Mouse (Mus musculus) heart, embryonic 15.5 days (tissue): ENCODE results near the gene Scn4a. TPM values are rescaled to one million over a fixed set of nuclear protein-coding genes. Genes with fewer than 3 reads are reported as not detected.
A peak's percentile ranks its signal among the peaks of the same experiment; 100 is the strongest.

Source experiments
- ATAC-seq: fragments of 200-750 bp; cut with Nextera tagmentation; replicated peaks from 2 replicates; pipeline ENCODE4 v1.8.0; 2017; ENCODE audit warnings: low read depth, moderate TSS enrichment; ENCODE audit not compliant: insufficient number of reproducible peaks, insufficient read depth, low FRiP score
- H3K27ac ChIP-seq: fragments of 300-500 bp; sonication (generic); 2 replicates; pipeline ENCODE4 v1.5.1; 2015; ENCODE audit warnings: mild to moderate bottlenecking, inconsistent platforms
- H3K27me3 ChIP-seq: fragments of 300-500 bp; sonication (generic); 2 replicates; pipeline ENCODE4 v1.6.1; 2015; ENCODE audit warnings: inconsistent platforms
- H3K36me3 ChIP-seq: fragments of 300-500 bp; sonication (generic); 2 replicates; pipeline ENCODE4 v1.6.1; 2015; ENCODE audit warnings: mild to moderate bottlenecking, inconsistent platforms
- H3K4me1 ChIP-seq: fragments of 300-500 bp; sonication (generic); replicated peaks from 2 replicates; pipeline ENCODE4 v1.6.1; 2015; ENCODE audit warnings: inconsistent platforms
- H3K4me2 ChIP-seq: fragments of 300-500 bp; sonication (generic); 2 replicates; pipeline ENCODE4 v1.6.1; 2015; ENCODE audit warnings: inconsistent platforms, mild to moderate bottlenecking, moderate library complexity
- H3K4me3 ChIP-seq: fragments of 300-500 bp; sonication (generic); 2 replicates; pipeline ENCODE4 v1.5.1; 2015; ENCODE audit warnings: mild to moderate bottlenecking, inconsistent platforms
- H3K9ac ChIP-seq: fragments of 300-500 bp; sonication (generic); 2 replicates; pipeline ENCODE4 v1.6.1; 2015; ENCODE audit warnings: mild to moderate bottlenecking, inconsistent platforms
- H3K9me3 ChIP-seq: fragments of 300-500 bp; sonication (generic); replicated peaks from 2 replicates; pipeline ENCODE4 v1.6.1; 2016; ENCODE audit warnings: inconsistent platforms
- WGBS: fragments of 180-500 bp; shearing (Covaris S2); methylation state at CpG from one replicate; pipeline ENCODE4 v1.1.7; 2015; ENCODE audit warnings: mixed read lengths; 5-methylcytosine and 5-hydroxymethylcytosine counted together
- polyA plus RNA-seq: library from polyadenylated mRNA; unstranded; fragments of >200 nt; fragmentation: Nextera tagmentation; extraction: Ambion mirVana; gene quantifications from 2 replicates; pipeline ENCODE4 v1.2.1, GENCODE M21; 2015

Scn4a gene
- polyA plus RNA-seq, 1 experiment from 2014 or later = 0.06 TPM

DNA sequence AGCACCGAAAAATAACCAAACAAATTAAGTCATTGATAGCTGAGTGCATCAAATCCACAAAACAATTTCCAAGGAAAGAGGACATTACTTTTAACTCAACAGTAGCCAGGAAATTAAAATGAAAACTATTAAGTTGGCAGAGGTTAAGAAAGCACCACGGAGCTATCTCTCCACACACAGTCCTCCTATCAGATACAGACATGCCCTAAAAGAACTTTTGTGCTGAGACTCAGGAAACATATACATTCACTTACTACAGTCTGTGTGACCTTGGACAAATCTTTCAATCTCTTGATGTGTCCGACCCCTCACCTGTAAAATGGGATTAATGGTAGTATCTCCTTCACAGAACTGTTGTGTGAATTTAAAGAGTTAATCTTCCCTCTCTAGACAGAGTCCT, 33.3 kb upstream of the Scn4a start:
- no peaks in the 10 kb centered on the region for H3K27me3 ChIP-seq
- no peak overlapping the region for H3K27ac ChIP-seq
- no peak overlapping the region for H3K4me2 ChIP-seq
- peaks cover 25% of the 10 kb centered on the region; the same call in 1 of the 2 replicates for H3K4me1 ChIP-seq
- H3K4me3 ChIP-seq = no peak overlapping the region
- 78% methylated on average over 3 of the region's 3 CpGs for WGBS
- no peaks in the 10 kb centered on the region for H3K9me3 ChIP-seq
- H3K9ac ChIP-seq = no peak overlapping the region
- no peaks in the 10 kb centered on the region for H3K36me3 ChIP-seq
- no peak for ATAC-seq

DNA sequence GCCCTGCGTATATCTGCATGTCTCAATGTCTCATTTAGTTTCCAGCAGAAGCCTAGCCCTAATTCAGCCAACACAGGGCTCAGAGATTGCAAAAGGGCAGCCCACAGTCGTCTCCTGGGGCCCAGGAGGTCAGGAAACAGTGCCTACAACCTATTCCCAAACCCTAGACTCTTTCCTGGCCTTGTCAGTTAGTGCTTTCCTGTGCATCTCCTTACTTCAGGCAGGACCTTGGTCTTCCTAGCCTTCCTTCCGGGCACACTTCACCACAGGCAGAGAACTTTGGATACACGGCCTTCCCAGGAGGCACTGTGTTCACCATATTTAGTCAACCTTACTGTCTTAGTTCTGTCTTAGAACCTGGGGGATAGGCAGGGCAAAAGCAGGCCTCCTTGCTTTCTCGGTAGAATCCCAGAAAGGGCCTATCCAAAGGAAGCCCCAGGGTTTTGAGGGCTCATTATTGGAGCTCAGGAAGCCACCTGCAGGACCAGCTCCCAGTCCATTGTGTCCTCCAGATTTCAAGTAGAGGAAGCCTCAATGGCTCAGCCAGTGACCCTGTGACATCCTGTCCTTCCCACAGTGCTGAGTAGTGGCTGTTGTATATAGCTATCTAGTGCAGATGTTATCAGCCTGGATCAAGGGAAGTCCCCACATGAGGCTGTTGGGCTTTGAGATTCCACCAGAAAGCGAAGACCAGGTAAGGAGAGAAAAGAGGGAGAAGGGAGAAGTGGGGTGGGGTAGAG, 30.1 kb upstream of the Scn4a start:
- Histone ChIP-seq H3K27ac (peak overlapping the region; percentile 88), H3K4me2 (no peak overlapping the region), H3K36me3 (no peaks in the 10 kb centered on the region), H3K9ac (no peak overlapping the region), H3K27me3 (no peaks in the 10 kb centered on the region), H3K4me3 (no peak overlapping the region), H3K9me3 (no peaks in the 10 kb centered on the region), H3K4me1 (0 out of 2 replicates have a peak, but pooled peaks cover 16% of the 10 kb centered on the region)
- no peak for ATAC-seq
- 72% methylated on average over 6 of the region's 6 CpGs for WGBS

DNA sequence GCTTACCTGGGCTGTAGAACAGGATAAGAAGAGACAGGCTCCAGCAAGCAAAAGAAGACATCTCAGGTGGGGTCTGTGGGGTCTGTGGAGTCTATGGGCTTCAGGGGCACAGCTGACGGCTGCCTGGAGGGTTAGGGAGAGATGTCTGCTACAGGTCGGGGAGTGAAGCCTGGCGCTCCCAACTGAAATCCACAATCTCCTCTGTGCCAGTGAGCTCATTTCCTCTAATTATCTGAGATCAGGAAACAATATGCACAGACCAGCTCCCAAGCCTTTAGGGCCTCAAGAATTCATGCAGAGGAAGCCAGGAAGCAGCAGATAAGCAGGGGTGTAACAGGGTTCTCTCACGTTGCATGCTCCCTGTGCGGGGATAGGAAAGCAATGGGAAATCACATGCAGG, 29.3 kb upstream of the Scn4a start:
- H3K36me3 ChIP-seq = no peaks in the 10 kb centered on the region
- peak overlapping the region; percentile 46 for H3K4me3 ChIP-seq
- H3K4me2 ChIP-seq = peak overlapping the region; percentile 34
- H3K27ac ChIP-seq = peak overlapping the region; percentile 88
- H3K4me1 ChIP-seq = 0 out of 2 replicates have a peak, but pooled peaks cover 13% of the 10 kb centered on the region
- peak; percentile 80 for ATAC-seq
- H3K9me3 ChIP-seq = no peaks in the 10 kb centered on the region
- H3K27me3 ChIP-seq = no peaks in the 10 kb centered on the region
- WGBS = 47% methylated on average over 5 of the region's 5 CpGs
- peak overlapping the region; percentile 43 for H3K9ac ChIP-seq

DNA sequence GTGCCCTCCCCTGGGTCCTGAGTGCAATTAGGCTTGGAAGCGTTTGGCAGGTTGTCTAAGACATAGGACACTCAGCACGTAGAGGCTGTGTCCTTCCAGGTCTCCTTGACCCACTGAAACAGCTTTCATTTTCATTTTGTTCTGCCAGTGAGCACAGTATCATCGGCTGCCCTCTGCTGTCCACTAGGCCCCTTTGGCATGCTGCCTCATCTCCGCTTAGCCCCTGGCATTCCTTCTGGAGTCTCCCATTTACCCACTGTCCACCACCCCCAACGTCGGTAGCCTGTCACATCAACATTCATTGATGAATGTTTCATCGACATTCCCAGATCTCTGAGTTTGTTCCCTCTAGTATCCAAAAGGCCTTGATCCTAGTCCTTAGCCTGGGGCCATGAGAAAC, 28.8 kb upstream of the Scn4a start:
- H3K4me3 ChIP-seq = peak overlapping the region; percentile 46
- no peaks in the 10 kb centered on the region for H3K27me3 ChIP-seq
- H3K27ac ChIP-seq = peak overlapping the region; percentile 88
- no peaks in the 10 kb centered on the region for H3K9me3 ChIP-seq
- H3K4me1 ChIP-seq = 0 out of 2 replicates have a peak, but pooled peaks cover 13% of the 10 kb centered on the region
- 58% methylated on average over 7 of the region's 7 CpGs for WGBS
- peak overlapping the region; percentile 43 for H3K9ac ChIP-seq
- H3K4me2 ChIP-seq = peak overlapping the region; percentile 52
- no peaks in the 10 kb centered on the region for H3K36me3 ChIP-seq
- 0 out of 2 replicates have a peak, but pooled peaks have one; percentile 30 for ATAC-seq

DNA sequence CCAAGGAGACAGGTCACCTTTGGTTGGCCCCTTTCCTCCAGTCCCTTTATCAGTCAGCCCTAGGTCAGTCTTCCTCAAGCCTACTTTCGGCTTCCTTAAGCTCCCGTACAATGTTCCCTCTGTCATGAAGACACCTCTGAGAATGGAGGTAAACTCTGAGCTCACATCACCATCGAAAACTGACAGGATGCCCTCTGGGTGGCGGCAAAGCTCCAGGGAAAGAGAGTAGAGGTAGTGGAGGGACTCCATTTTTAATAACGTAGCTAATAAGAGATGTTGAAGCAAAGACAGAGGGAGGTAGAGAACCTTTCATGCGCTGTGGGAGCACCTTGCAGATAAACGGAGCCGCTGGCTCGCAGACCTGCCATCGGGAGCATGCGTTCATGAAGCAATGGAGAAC, 27.9 kb upstream of the Scn4a start:
- Histone ChIP-seq H3K27ac (peak overlapping the region; percentile 88), H3K9me3 (no peaks in the 10 kb centered on the region), H3K4me3 (peak overlapping the region; percentile 46), H3K4me2 (peak overlapping the region; percentile 52), H3K36me3 (no peaks in the 10 kb centered on the region), H3K27me3 (no peaks in the 10 kb centered on the region), H3K4me1 (0 out of 2 replicates have a peak, but pooled peaks cover 13% of the 10 kb centered on the region), H3K9ac (no peak overlapping the region)
- ATAC-seq = no peak
- 69% methylated on average over 11 of the region's 11 CpGs for WGBS

DNA sequence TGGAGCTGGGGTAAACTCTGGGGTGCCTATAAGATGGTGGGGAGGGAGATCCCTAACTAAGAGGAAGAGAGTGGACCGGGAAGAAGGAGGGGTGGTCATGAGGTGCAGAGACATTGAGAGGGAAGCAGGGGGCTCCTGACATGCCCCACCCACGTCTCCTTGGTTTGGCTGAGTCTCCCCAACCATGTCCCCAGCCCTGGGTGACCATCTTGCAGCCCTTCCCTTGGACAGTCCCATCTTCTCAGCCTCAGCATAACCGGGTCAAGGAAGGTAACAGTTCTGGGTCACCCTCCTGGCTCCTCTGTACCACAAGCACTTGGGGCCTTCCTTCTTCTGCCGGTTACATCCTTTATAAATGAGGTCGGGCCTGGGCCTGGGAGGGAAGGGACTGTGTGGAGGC, 21.9 kb upstream of the Scn4a start:
- H3K27ac ChIP-seq = no peak overlapping the region
- H3K4me1 ChIP-seq = 0 out of 2 replicates have a peak, but pooled peaks cover 14% of the 10 kb centered on the region
- WGBS = 74% methylated on average over 5 of the region's 5 CpGs
- H3K36me3 ChIP-seq = no peaks in the 10 kb centered on the region
- no peak; the same call in 1 of the 2 replicates for ATAC-seq
- H3K9ac ChIP-seq = no peak overlapping the region
- H3K9me3 ChIP-seq = no peaks in the 10 kb centered on the region
- no peaks in the 10 kb centered on the region for H3K27me3 ChIP-seq
- H3K4me2 ChIP-seq = no peak overlapping the region
- H3K4me3 ChIP-seq = no peak overlapping the region

DNA sequence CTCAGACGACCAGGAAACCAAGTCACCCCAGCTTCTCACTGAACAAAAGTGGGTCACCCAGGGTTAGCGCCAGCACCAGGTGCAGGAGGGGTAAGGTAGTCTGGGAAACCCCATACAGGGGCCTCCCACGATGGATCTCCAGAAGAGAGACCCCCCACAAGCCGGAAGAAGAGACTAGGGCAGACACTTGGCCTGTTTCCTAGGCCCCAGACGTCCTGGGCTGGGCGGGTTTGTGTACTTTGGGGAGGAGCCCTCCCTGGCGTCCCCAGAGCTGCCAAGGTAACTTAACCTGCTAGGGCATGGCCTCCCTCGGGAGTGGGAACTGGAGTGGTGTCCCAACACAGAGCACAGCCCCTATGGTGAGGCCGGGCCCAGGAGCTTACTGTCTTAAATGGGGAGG, 21.5 kb upstream of the Scn4a start:
- H3K27me3 ChIP-seq = no peaks in the 10 kb centered on the region
- 0 out of 2 replicates have a peak, but pooled peaks cover 14% of the 10 kb centered on the region for H3K4me1 ChIP-seq
- no peak overlapping the region for H3K9ac ChIP-seq
- peak; percentile 23 for ATAC-seq
- 41% methylated on average over 9 of the region's 9 CpGs for WGBS
- no peak overlapping the region for H3K4me2 ChIP-seq
- peak overlapping the region; percentile 2; the same call in 1 of the 2 replicates for H3K27ac ChIP-seq
- no peaks in the 10 kb centered on the region for H3K36me3 ChIP-seq
- H3K9me3 ChIP-seq = no peaks in the 10 kb centered on the region
- H3K4me3 ChIP-seq = no peak overlapping the region

DNA sequence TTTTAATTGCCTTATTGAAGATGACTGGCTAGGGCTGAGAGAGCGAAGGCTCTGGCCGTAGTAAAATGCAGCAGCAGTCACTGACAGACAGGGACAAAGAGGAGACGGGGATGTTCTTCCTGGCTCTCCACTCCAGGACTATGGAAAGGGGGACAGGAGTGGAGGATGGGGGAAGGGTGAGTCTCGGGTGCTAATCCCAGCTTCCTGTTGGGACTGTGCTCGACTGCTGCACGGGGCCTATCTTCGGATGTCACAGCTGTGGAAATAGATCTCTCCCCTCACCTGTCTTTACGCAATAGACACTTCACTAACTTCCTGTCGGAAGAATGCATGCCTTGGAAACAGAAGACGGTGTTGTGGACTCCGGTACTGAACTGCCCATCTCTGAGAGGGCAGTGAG, 20.9 kb upstream of the Scn4a start:
- Histone ChIP-seq H3K27ac (peak overlapping the region; percentile 2; the same call in 1 of the 2 replicates), H3K4me1 (0 out of 2 replicates have a peak, but pooled peaks cover 14% of the 10 kb centered on the region), H3K36me3 (no peaks in the 10 kb centered on the region), H3K4me2 (no peak overlapping the region), H3K4me3 (no peak overlapping the region), H3K27me3 (no peaks in the 10 kb centered on the region), H3K9ac (no peak overlapping the region), H3K9me3 (no peaks in the 10 kb centered on the region)
- 34% methylated on average over 11 of the region's 11 CpGs for WGBS
- no peak for ATAC-seq

DNA sequence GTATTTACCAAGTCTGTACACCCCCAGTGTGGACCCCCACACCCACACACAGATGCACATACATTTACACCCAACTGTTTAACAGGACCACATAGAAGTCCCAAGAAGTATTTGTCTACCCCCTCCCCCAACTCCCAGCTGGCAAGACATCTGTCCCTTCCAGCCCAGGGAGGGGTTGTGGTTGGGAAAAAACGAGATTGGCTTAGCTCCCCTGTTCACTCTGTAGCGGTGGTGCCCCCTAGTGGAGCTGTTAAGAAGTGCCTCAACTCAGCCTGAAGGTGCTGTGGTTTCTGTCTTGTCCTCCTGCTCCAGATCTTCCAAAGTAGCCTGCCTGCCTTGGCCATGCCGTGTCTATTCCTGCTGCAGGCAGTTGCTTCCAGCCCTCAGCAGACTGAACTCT, 13.2 kb upstream of the Scn4a start:
- whole genome bisulfite sequencing = 9% methylated on average over 3 of the region's 3 CpGs
- no peaks in the 10 kb centered on the region for H3K36me3 ChIP-seq
- H3K4me2 ChIP-seq = no peak overlapping the region
- no peak overlapping the region for H3K4me3 ChIP-seq
- no peak for ATAC-seq
- peaks cover 21% of the 10 kb centered on the region for H3K4me1 ChIP-seq
- no peak overlapping the region for H3K9ac ChIP-seq
- no peaks in the 10 kb centered on the region for H3K9me3 ChIP-seq
- H3K27ac ChIP-seq = no peak overlapping the region
- no peaks in the 10 kb centered on the region for H3K27me3 ChIP-seq

DNA sequence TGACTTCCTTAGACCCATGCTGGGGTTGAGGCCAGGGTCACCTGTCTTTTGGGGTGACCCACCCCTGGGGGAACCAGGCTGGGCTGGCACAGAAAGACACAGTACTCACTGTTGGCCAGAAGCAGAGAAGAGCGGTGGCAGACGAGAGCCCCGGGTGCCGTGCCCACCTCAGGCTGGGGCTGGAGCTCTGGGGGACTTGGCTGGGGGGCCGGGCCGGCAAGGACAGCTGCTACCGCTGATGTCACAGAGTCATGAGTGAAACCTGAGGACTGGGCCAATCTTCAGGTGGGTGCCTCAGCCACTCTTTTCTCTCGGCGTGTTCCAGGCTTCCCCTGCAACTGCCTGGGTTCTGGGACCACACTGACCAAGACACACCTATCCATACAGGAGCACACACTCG, 12.3 kb upstream of the Scn4a start, which contains the start of gene Prr29:
Prr29 (plus strand) TSS at position 107 of the 400 bp plus-strand sequence.
- H3K4me3 ChIP-seq = peak within 1 kb of the TSS; percentile 8; the same call in 1 of the 2 replicates
- peak within 1 kb of the TSS; percentile 41 for H3K4me2 ChIP-seq
- no peaks in the 10 kb centered on the region for H3K27me3 ChIP-seq
- ATAC-seq = no peak
- H3K36me3 ChIP-seq = no peaks in the 10 kb centered on the region
- peaks cover 21% of the 10 kb centered on the region for H3K4me1 ChIP-seq
- peak within 1 kb of the TSS; percentile 27; the same call in 1 of the 2 replicates for H3K9ac ChIP-seq
- H3K9me3 ChIP-seq = no peaks in the 10 kb centered on the region
- H3K27ac ChIP-seq = peak within 1 kb of the TSS; percentile 45
- 53% methylated on average over 10 of the region's 10 CpGs for WGBS

DNA sequence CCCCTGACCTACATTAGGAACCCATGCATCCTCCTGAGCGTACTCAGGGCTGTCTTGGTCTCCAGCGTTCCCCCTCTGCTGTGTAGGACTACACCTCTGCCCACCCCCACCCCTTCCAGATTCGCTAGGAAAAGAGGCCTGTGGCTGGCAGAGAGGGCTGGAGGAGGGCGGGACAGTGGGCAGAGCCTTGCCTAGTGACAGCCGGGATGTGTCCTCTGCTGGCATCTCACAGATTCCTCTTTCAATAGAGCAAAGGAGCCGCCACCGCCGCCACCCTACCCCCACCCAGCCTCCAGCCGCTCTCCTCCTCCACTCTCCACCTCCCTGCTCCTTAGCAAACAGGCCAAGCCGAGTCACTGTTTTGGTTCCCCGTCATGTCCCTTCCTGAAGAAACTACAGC, 11.6 kb upstream of the Scn4a start:
- peak overlapping the region; percentile 8; the same call in 1 of the 2 replicates for H3K4me3 ChIP-seq
- peak; percentile 50; the same call in 1 of the 2 replicates for ATAC-seq
- no peaks in the 10 kb centered on the region for H3K9me3 ChIP-seq
- peak overlapping the region; percentile 27; the same call in 1 of the 2 replicates for H3K9ac ChIP-seq
- H3K36me3 ChIP-seq = no peaks in the 10 kb centered on the region
- peak overlapping the region; percentile 45 for H3K27ac ChIP-seq
- peaks cover 21% of the 10 kb centered on the region for H3K4me1 ChIP-seq
- H3K4me2 ChIP-seq = peak overlapping the region; percentile 41
- H3K27me3 ChIP-seq = no peaks in the 10 kb centered on the region
- 9% methylated on average over 11 of the region's 11 CpGs for WGBS
